Mouse (Mus musculus): ENCODE measurements around the gene Trim66. TPM values are rescaled to one million over a fixed set of nuclear protein-coding genes. Genes with fewer than 3 reads are reported as not detected.
A peak's percentile ranks its signal among the peaks of the same experiment; 100 is the strongest.

Trim66 gene
- polyA plus RNA-seq, 1 experiment, result 0.57 TPM

- no peaks in the 10 kb centered on the region for H3K27me3 ChIP-seq (ENCODE audit: control insufficient read depth, insufficient read depth, insufficient read length)
- no peak overlapping the region for H3ac ChIP-seq (ENCODE audit: control insufficient read depth, insufficient read length, low read depth)
- peaks cover 17% of the 10 kb centered on the region for H3K79me3 ChIP-seq (ENCODE audit: low read depth)
- no peak overlapping the region for H3K4me3 ChIP-seq (ENCODE audit: insufficient read depth, poor library complexity, severe bottlenecking)
- no peak for TF ChIP-seq USF1 (IDR thresholded peaks at IDR 0.05; ENCODE audit: low read depth)
- TF ChIP-seq CTCF (IDR thresholded peaks at IDR 0.05; ENCODE audit: control insufficient read depth, insufficient read depth, insufficient read length), result no peak
- no peak for TF ChIP-seq MYOG (IDR thresholded peaks at IDR 0.05; ENCODE audit: control insufficient read depth, extremely low read depth, insufficient read length)
- no peak for TF ChIP-seq MAX (IDR thresholded peaks at IDR 0.05)
- TF ChIP-seq FOSL1 (IDR thresholded peaks at IDR 0.05; ENCODE audit: insufficient read depth, low read length, poor library complexity, severe bottlenecking), result no peak
- no peak for TF ChIP-seq CEBPB (IDR thresholded peaks at IDR 0.05; ENCODE audit: low read depth)
- TF ChIP-seq MYOD1 (IDR thresholded peaks at IDR 0.05; ENCODE audit: control insufficient read depth, insufficient read length, low read depth), result no peak
- peaks cover 22% of the 10 kb centered on the region for H3K79me2 ChIP-seq (ENCODE audit: control insufficient read depth, insufficient read depth)
- peaks cover 58% of the 10 kb centered on the region for H3K36me3 ChIP-seq (ENCODE audit: control insufficient read depth, insufficient read depth)
Measured at GRCm38 (mm10) chr7:109525740-109526663, 18.1 kb upstream of the Trim66 start.

- H3K36me3 ChIP-seq (ENCODE audit: control insufficient read depth, insufficient read depth), result peaks cover 66% of the 10 kb centered on the region
- peaks cover 29% of the 10 kb centered on the region for H3K79me3 ChIP-seq (ENCODE audit: low read depth)
- TF ChIP-seq CTCF (IDR thresholded peaks at IDR 0.05; ENCODE audit: control insufficient read depth, insufficient read depth, insufficient read length) (no peak), CEBPB (IDR thresholded peaks at IDR 0.05; ENCODE audit: low read depth) (peak; percentile 85), USF1 (IDR thresholded peaks at IDR 0.05; ENCODE audit: low read depth) (no peak)
Measured at GRCm38 (mm10) chr7:109524763-109525162, 16.8 kb upstream of the Trim66 start.

GRCm38 (mm10) chr7:109524442-109524744, 16.5 kb upstream of the Trim66 start:
- no peak overlapping the region for H3K4me3 ChIP-seq (ENCODE audit: insufficient read depth, poor library complexity, severe bottlenecking)
- peaks cover 70% of the 10 kb centered on the region for H3K36me3 ChIP-seq (ENCODE audit: control insufficient read depth, insufficient read depth)
- H3ac ChIP-seq (ENCODE audit: control insufficient read depth, insufficient read length, low read depth), result no peak overlapping the region
- TF ChIP-seq MAX (IDR thresholded peaks at IDR 0.05) (no peak), MYOG (IDR thresholded peaks at IDR 0.05; ENCODE audit: control insufficient read depth, extremely low read depth, insufficient read length) (no peak), CEBPB (IDR thresholded peaks at IDR 0.05; ENCODE audit: low read depth) (no peak), FOSL1 (IDR thresholded peaks at IDR 0.05; ENCODE audit: insufficient read depth, low read length, poor library complexity, severe bottlenecking) (no peak), MYOD1 (IDR thresholded peaks at IDR 0.05; ENCODE audit: control insufficient read depth, insufficient read length, low read depth) (no peak), USF1 (IDR thresholded peaks at IDR 0.05; ENCODE audit: low read depth) (no peak)
- H3K79me2 ChIP-seq (ENCODE audit: control insufficient read depth, insufficient read depth), result peaks cover 38% of the 10 kb centered on the region
- no peaks in the 10 kb centered on the region for H3K27me3 ChIP-seq (ENCODE audit: control insufficient read depth, insufficient read depth, insufficient read length)
- H3K79me3 ChIP-seq (ENCODE audit: low read depth), result peaks cover 32% of the 10 kb centered on the region

More at GRCm38 (mm10) chr7:109524763-109525162, 16.8 kb upstream of the Trim66 start:
- peaks cover 35% of the 10 kb centered on the region for H3K79me2 ChIP-seq (ENCODE audit: control insufficient read depth, insufficient read depth)
- H3ac ChIP-seq (ENCODE audit: control insufficient read depth, insufficient read length, low read depth), result no peak overlapping the region
- no peaks in the 10 kb centered on the region for H3K27me3 ChIP-seq (ENCODE audit: control insufficient read depth, insufficient read depth, insufficient read length)
- H3K4me3 ChIP-seq (ENCODE audit: insufficient read depth, poor library complexity, severe bottlenecking), result no peak overlapping the region

GRCm38 (mm10) chr7:109523741-109524441, 16.0 kb upstream of the Trim66 start:
- Histone ChIP-seq H3K27me3 (ENCODE audit: control insufficient read depth, insufficient read depth, insufficient read length) (no peaks in the 10 kb centered on the region), H3K79me2 (ENCODE audit: control insufficient read depth, insufficient read depth) (peaks cover 43% of the 10 kb centered on the region), H3ac (ENCODE audit: control insufficient read depth, insufficient read length, low read depth) (no peak overlapping the region), H3K36me3 (ENCODE audit: control insufficient read depth, insufficient read depth) (peaks cover 70% of the 10 kb centered on the region), H3K79me3 (ENCODE audit: low read depth) (peaks cover 35% of the 10 kb centered on the region), H3K4me3 (ENCODE audit: insufficient read depth, poor library complexity, severe bottlenecking) (no peak overlapping the region)
- TF ChIP-seq MYOG (IDR thresholded peaks at IDR 0.05; ENCODE audit: control insufficient read depth, extremely low read depth, insufficient read length) (no peak), FOSL1 (IDR thresholded peaks at IDR 0.05; ENCODE audit: insufficient read depth, low read length, poor library complexity, severe bottlenecking) (no peak), CEBPB (IDR thresholded peaks at IDR 0.05; ENCODE audit: low read depth) (no peak), CTCF (IDR thresholded peaks at IDR 0.05; ENCODE audit: control insufficient read depth, insufficient read depth, insufficient read length) (no peak), USF1 (IDR thresholded peaks at IDR 0.05; ENCODE audit: low read depth) (no peak), MYOD1 (IDR thresholded peaks at IDR 0.05; ENCODE audit: control insufficient read depth, insufficient read length, low read depth) (no peak), MAX (IDR thresholded peaks at IDR 0.05) (no peak)

- no peak overlapping the region for H3ac ChIP-seq (ENCODE audit: control insufficient read depth, insufficient read length, low read depth)
- peaks cover 35% of the 10 kb centered on the region for H3K79me3 ChIP-seq (ENCODE audit: low read depth)
- H3K27me3 ChIP-seq (ENCODE audit: control insufficient read depth, insufficient read depth, insufficient read length), result no peaks in the 10 kb centered on the region
- H3K36me3 ChIP-seq (ENCODE audit: control insufficient read depth, insufficient read depth), result peaks cover 70% of the 10 kb centered on the region
- H3K79me2 ChIP-seq (ENCODE audit: control insufficient read depth, insufficient read depth), result peaks cover 43% of the 10 kb centered on the region
- H3K4me3 ChIP-seq (ENCODE audit: insufficient read depth, poor library complexity, severe bottlenecking), result no peak overlapping the region
- TF ChIP-seq MYOG (IDR thresholded peaks at IDR 0.05; ENCODE audit: control insufficient read depth, extremely low read depth, insufficient read length), result no peak
- TF ChIP-seq USF1 (IDR thresholded peaks at IDR 0.05; ENCODE audit: low read depth), result no peak
- TF ChIP-seq MYOD1 (IDR thresholded peaks at IDR 0.05; ENCODE audit: control insufficient read depth, insufficient read length, low read depth), result no peak
- TF ChIP-seq MAX (IDR thresholded peaks at IDR 0.05), result no peak
- TF ChIP-seq CEBPB (IDR thresholded peaks at IDR 0.05; ENCODE audit: low read depth), result no peak
- TF ChIP-seq CTCF (IDR thresholded peaks at IDR 0.05; ENCODE audit: control insufficient read depth, insufficient read depth, insufficient read length), result no peak
- TF ChIP-seq FOSL1 (IDR thresholded peaks at IDR 0.05; ENCODE audit: insufficient read depth, low read length, poor library complexity, severe bottlenecking), result no peak
Measured at GRCm38 (mm10) chr7:109523304-109523703, 15.4 kb upstream of the Trim66 start.

All from C2C12 (cell line).